Mouse (Mus musculus): Measurements from ENCODE around the gene Tcf3. TPM values are rescaled to one million over a fixed set of nuclear protein-coding genes. Genes with fewer than 3 reads are reported as not detected.

The Tcf3 gene
- total and polyA plus RNA-seq, 3 experiments = 125 to 258 TPM; not detected in 1

DNA sequence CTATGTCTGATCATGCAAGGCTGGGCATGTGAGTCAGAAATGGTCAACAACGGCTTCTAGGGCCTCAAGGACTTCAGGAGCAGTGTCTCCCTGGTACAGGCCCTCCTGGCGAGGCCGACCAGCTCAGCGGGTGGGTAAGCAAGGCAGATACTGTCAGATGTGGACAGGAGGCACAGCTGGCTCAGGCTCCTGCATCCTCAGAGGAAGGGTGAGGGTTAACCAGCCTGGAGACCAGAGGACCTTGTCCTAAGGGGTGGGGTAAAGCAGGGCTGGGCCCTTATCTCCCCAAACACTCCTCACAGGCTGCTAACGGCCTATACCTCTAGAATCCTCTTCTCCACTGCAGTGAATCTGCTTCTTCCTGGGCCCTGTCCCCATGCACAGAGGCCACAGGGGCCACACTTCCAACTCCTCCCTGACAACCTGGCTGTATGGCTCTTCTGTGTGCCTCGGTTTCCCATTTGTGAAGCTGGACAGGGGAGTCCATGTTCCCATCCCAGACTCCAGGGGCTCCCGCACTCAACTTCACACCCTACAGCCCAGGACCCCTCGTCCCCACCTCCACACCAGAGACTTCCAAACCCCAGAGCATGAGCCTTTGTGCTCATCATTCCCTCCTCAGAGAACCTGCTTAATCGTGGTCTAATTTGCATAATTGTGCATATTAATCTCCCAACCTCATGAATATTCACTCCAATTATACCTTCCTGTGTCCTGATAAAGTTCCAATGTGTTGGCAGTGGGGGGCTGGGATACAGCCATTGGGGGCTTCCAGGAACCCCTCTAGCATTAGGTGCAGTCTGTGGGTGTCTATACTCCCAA is 11.6 kb downstream of the Tcf3 start (continued):
- TF ChIP-seq POLR2AphosphoS5 (IDR thresholded peaks at IDR 0.05; ENCODE audit: borderline replicate concordance, low read depth, low read length) (no peak), MYC (IDR thresholded peaks at IDR 0.05; ENCODE audit: low read depth, low read length) (peak; percentile 75), ELF1 (IDR thresholded peaks at IDR 0.05; ENCODE audit: low read depth, low read length) (no peak)

DNA sequence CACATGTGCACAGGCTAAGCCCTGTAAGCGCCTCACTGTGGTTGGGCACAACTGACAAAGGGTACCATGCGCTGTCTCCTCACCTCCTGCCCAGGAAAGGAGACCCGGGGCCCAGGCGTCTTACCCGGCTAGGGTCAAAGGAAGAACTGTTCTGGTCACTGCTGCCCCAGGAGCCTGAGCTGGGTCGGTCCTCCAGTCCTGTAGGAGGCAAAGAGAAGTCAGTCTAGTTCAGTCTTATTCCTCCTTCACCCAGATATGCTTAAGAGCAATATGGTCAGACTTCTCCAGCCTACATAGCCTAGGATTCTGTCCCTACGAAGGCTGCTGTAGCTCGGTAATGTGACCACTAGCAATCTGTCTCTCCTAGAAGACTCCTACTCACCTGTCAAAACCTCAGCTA is 12.2 kb downstream of the Tcf3 start:
- H3K9ac ChIP-seq (ENCODE audit: control insufficient read depth, low read depth, low read length, poor library complexity, severe bottlenecking) = peak overlapping the region; percentile 3; the same call in 1 of the 2 replicates
- peaks cover 14 to 43% of the 10 kb centered on the region in 2 experiments for H3K36me3 ChIP-seq (ENCODE audit: control insufficient read depth in 1 of 2, insufficient read depth in 2 of 2, low read length in 2 of 2)
- DNase-seq (ENCODE audit: low read depth, low spot score) = no peak
- no peak overlapping the region for H3K4me3 ChIP-seq (ENCODE audit: control insufficient read depth in 1 of 2, insufficient read depth in 1 of 2, low read depth in 2 of 2, low read length in 2 of 2)
- TF ChIP-seq CHD1 (IDR thresholded peaks at IDR 0.05; ENCODE audit: low read depth, low read length) (no peak), TBP (IDR thresholded peaks at IDR 0.05; ENCODE audit: low read depth, low read length) (no peak), TCF12 (IDR thresholded peaks at IDR 0.05; ENCODE audit: low read depth, low read length) (no peak), SMC3 (IDR thresholded peaks at IDR 0.05; ENCODE audit: low read depth, low read length) (no peak), RCOR1 (IDR thresholded peaks at IDR 0.05; ENCODE audit: low read depth, low read length) (no peak), RAD21 (IDR thresholded peaks at IDR 0.05; ENCODE audit: low read depth, low read length) (no peak), EP300 (IDR thresholded peaks at IDR 0.05; ENCODE audit: low read depth in 1 of 2, low read length in 2 of 2) (no peak), USF2 (IDR thresholded peaks at IDR 0.05; ENCODE audit: borderline replicate concordance in 1 of 2, insufficient read depth in 1 of 2, low read depth in 1 of 2, low read length in 2 of 2) (no peak)
- no peaks in the 10 kb centered on the region for H3K9me3 ChIP-seq (replicated peaks; ENCODE audit: insufficient read depth, low read length)
- H3K79me2 ChIP-seq (ENCODE audit: control insufficient read depth, insufficient read depth, low read length, poor library complexity) = peaks cover 4% of the 10 kb centered on the region
- H3K4me1 ChIP-seq (ENCODE audit: control insufficient read depth in 1 of 2, insufficient read depth in 2 of 2, low read length in 2 of 2) = peaks cover 23 to 56% of the 10 kb centered on the region in 2 experiments
- no peaks in the 10 kb centered on the region for H3K27me3 ChIP-seq (ENCODE audit: control insufficient read depth in 1 of 2, insufficient read depth in 2 of 2, low read length in 2 of 2)
- H3K27ac ChIP-seq (ENCODE audit: control insufficient read depth, low read depth, low read length) = peak overlapping the region; percentile 61

DNA sequence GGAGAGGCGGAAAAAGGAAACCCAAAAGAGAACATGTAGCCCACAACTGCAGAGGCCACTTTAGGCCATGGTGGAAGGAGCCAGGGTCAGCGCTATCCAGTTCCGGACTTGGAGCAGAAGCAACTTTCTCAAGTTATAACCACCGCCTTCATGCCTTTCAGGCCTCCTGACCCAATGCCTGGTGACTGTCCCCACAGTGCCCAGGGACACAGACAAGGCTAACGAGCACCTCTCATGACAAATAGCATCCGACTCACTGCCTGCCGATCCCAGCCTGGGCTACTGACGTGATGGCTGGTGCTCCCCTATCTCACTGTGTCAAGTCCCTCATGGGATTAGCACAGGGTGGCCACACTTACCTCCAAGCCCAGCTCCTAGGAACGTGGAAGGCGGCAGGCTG is 12.7 kb downstream of the Tcf3 start:
- Histone ChIP-seq H3K27me3 (ENCODE audit: control insufficient read depth in 1 of 2, insufficient read depth in 2 of 2, low read length in 2 of 2) (no peaks in the 10 kb centered on the region), H3K9me3 (replicated peaks; ENCODE audit: insufficient read depth, low read length) (no peaks in the 10 kb centered on the region), H3K4me3 (ENCODE audit: control insufficient read depth in 1 of 2, insufficient read depth in 1 of 2, low read depth in 2 of 2, low read length in 2 of 2) (no peak overlapping the region), H3K9ac (ENCODE audit: control insufficient read depth, low read depth, low read length, poor library complexity, severe bottlenecking) (no peak overlapping the region; the same call in 1 of the 2 replicates), H3K4me1 (ENCODE audit: control insufficient read depth in 1 of 2, insufficient read depth in 2 of 2, low read length in 2 of 2) (peaks cover 23 to 56% of the 10 kb centered on the region in 2 experiments), H3K36me3 (ENCODE audit: control insufficient read depth in 1 of 2, insufficient read depth in 2 of 2, low read length in 2 of 2) (peaks cover 14 to 43% of the 10 kb centered on the region in 2 experiments), H3K79me2 (ENCODE audit: control insufficient read depth, insufficient read depth, low read length, poor library complexity) (peaks cover 4% of the 10 kb centered on the region), H3K27ac (ENCODE audit: control insufficient read depth, low read depth, low read length) (peak overlapping the region; percentile 61; the same call in 1 of the 2 replicates)
- DNase-seq (ENCODE audit: low read depth, low spot score) = no peak
- no peak for TF ChIP-seq TCF12 (IDR thresholded peaks at IDR 0.05; ENCODE audit: low read depth, low read length)
- no peak for TF ChIP-seq RAD21 (IDR thresholded peaks at IDR 0.05; ENCODE audit: low read depth, low read length)
- TF ChIP-seq MXI1 (IDR thresholded peaks at IDR 0.05; ENCODE audit: low read depth, low read length) = no peak
- TF ChIP-seq CTCF (IDR thresholded peaks at IDR 0.05 in 2 of 3, conservative IDR thresholded peaks at IDR 0.05 in 1 of 3; ENCODE audit: control insufficient read depth in 1 of 3, insufficient read depth in 1 of 3, low read depth in 2 of 3, low read length in 3 of 3, poor library complexity in 1 of 3, severe bottlenecking in 1 of 3) = no peak
- TF ChIP-seq NELFE (IDR thresholded peaks at IDR 0.05; ENCODE audit: low read depth, low read length) = no peak
- no peak for TF ChIP-seq SIN3A (IDR thresholded peaks at IDR 0.05; ENCODE audit: low read length)
- no peak for TF ChIP-seq BHLHE40 (IDR thresholded peaks at IDR 0.05; ENCODE audit: borderline replicate concordance, low read depth, low read length)
- no peak for TF ChIP-seq CHD1 (IDR thresholded peaks at IDR 0.05; ENCODE audit: low read depth, low read length)
- TF ChIP-seq MEF2A (IDR thresholded peaks at IDR 0.05; ENCODE audit: extremely low read depth, insufficient replicate concordance, low read depth, low read length, poor library complexity, severe bottlenecking) = no peak
- no peak for TF ChIP-seq KAT2A (conservative IDR thresholded peaks at IDR 0.05; ENCODE audit: low read depth, low read length)
- TF ChIP-seq NRF1 (IDR thresholded peaks at IDR 0.05; ENCODE audit: insufficient read depth, low read depth, low read length, poor library complexity, severe bottlenecking) = no peak
- TF ChIP-seq MAZ (IDR thresholded peaks at IDR 0.05; ENCODE audit: low read depth, low read length) = no peak
- no peak for TF ChIP-seq E2F4 (IDR thresholded peaks at IDR 0.05; ENCODE audit: borderline replicate concordance, low read depth, low read length)
- no peak for TF ChIP-seq ZKSCAN1 (IDR thresholded peaks at IDR 0.05; ENCODE audit: low read depth, low read length)
